Mouse (Mus musculus) liver, postnatal 0 days (tissue): ENCODE measurements around the gene Zfyve28.

Experiments
- CTCF ChIP-seq: sonication (generic); IDR thresholded peaks from 2 replicates; pipeline ENCODE4 v1.5.1; 2016; ENCODE audit warnings: antibody characterized with exemption, low read depth
- EP300 ChIP-seq: IDR thresholded peaks from 2 replicates; pipeline ENCODE4 v1.6.1; 2016; ENCODE audit warnings: antibody characterized with exemption, low read depth, mild to moderate bottlenecking

DNA sequence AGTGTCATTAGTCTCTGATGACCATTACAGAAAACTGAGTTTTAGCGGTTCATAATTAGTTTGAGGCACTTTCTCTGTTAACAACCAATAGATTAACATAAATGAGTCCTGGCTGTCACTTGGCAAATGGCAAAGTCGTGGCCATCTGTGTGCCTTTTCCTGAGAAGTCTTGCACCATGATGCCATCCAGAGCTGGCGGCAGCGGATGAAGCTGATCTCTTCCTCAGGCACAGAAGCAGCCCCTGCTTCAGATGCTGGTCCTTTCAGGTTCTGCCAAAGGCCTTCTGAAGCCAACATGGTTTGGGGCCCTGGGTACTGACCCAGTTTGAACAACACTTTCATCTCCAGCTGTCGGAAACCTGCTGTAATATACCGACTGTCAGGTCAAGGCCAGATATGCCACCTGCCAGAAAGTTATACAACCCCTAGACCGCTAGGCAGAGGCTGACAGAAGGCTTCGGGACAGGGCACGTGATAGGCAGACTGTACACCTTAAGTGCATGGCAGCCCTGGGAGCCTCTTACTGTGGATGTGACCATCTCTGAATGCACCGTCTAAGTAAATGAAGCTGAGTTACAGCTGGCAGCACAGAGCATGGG, 10.8 kb upstream of the Zfyve28 start:
- TF ChIP-seq CTCF (no peak), EP300 (no peak)
